Mouse (Mus musculus) midbrain, embryonic 12.5 days (tissue): Measurements from ENCODE around the gene Arhgef11. TPM values are rescaled to one million over a fixed set of nuclear protein-coding genes. Genes with fewer than 3 reads are reported as not detected.
A peak's percentile ranks its signal among the peaks of the same experiment; 100 is the strongest.

ENCODE experiments used
- ATAC-seq: fragments of 200-750 bp; cut with Nextera tagmentation; 2 replicates; pipeline ENCODE4 v1.8.0; 2017; ENCODE audit warnings: low read depth, moderate TSS enrichment, moderate library complexity; ENCODE audit not compliant: low FRiP score
- H3K27ac ChIP-seq: fragments of 300-500 bp; sonication (generic); replicated peaks from 2 replicates; pipeline ENCODE4 v1.5.1; 2016; ENCODE audit warnings: mild to moderate bottlenecking
- H3K27me3 ChIP-seq: fragments of 300-500 bp; sonication (generic); 2 replicates; pipeline ENCODE4 v1.6.1; 2016; ENCODE audit warnings: mild to moderate bottlenecking
- H3K36me3 ChIP-seq: fragments of 300-500 bp; sonication (generic); 2 replicates; pipeline ENCODE4 v1.6.1; 2016
- H3K4me1 ChIP-seq: fragments of 300-500 bp; sonication (generic); 2 replicates; pipeline ENCODE4 v1.6.1; 2016
- H3K4me2 ChIP-seq: fragments of 300-500 bp; sonication (generic); replicated peaks from 2 replicates; pipeline ENCODE4 v1.6.1; 2016; ENCODE audit warnings: mild to moderate bottlenecking, moderate library complexity
- H3K4me3 ChIP-seq: fragments of 300-500 bp; sonication (generic); 2 replicates; pipeline ENCODE4 v1.5.1; 2016; ENCODE audit warnings: mild to moderate bottlenecking
- H3K9ac ChIP-seq: fragments of 300-500 bp; sonication (generic); replicated peaks from 2 replicates; pipeline ENCODE4 v1.6.1; 2016; ENCODE audit warnings: mild to moderate bottlenecking, moderate library complexity
- H3K9me3 ChIP-seq: fragments of 300-500 bp; sonication (generic); 2 replicates; pipeline ENCODE4 v1.6.1; 2016; ENCODE audit warnings: mild to moderate bottlenecking
- WGBS: fragments of 180-500 bp; shearing (Covaris S2); methylation state at CpG from one replicate; pipeline ENCODE4 v1.1.7; 2016; 5-methylcytosine and 5-hydroxymethylcytosine counted together
- polyA plus RNA-seq: library from polyadenylated mRNA; unstranded; fragments of >200 nt; fragmentation: Nextera tagmentation; extraction: Ambion mirVana; gene quantifications from 2 replicates; pipeline ENCODE4 v1.2.1, GENCODE M21; 2016

Arhgef11 gene
- polyA plus RNA-seq, 1 experiment from 2014 or later, result 29.1 TPM

DNA sequence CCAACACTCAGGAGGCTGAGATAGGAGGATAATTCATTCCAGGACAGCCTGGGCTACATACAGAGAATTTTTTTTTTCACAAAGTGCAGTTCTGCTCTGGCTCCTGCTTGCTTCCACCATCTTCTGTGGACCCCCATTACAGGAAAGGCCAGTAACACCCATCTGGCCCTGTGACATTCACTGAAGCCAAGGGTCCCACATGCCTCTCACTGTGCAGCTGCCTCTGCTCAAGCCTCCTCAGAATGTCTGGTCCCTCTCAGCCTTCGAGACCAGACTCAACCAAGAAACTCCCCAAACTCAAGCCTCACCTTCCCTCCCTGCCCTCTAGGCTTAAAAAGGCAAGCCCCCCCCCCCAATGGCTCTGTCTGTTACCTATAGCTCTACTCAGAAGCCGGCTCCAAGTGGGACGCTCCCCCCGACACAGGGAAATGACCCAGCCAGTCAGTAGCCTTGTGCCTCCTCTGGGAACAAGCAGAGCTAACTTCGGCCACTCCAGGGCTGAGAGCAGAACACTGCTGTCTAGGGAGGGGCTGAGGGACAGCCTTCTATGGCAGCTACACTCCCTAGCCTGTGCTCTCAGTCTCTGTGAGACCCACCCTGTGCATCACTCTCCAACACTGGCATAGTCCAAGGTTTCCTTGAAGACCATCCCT lies 148.4 kb downstream of the Arhgef11 start:
- WGBS, result 81% methylated on average over 5 of the region's 5 CpGs
- no peak for ATAC-seq
- H3K4me1 ChIP-seq, result peaks cover 19% of the 10 kb centered on the region
- H3K9me3 ChIP-seq, result no peaks in the 10 kb centered on the region
- no peak overlapping the region for H3K4me3 ChIP-seq
- H3K4me2 ChIP-seq, result no peak overlapping the region
- peaks cover 74% of the 10 kb centered on the region for H3K27me3 ChIP-seq
- H3K27ac ChIP-seq, result 0 out of 2 replicates have a peak overlapping the region, but pooled peaks have one; percentile 10
- H3K36me3 ChIP-seq, result no peaks in the 10 kb centered on the region
- H3K9ac ChIP-seq, result no peak overlapping the region

DNA sequence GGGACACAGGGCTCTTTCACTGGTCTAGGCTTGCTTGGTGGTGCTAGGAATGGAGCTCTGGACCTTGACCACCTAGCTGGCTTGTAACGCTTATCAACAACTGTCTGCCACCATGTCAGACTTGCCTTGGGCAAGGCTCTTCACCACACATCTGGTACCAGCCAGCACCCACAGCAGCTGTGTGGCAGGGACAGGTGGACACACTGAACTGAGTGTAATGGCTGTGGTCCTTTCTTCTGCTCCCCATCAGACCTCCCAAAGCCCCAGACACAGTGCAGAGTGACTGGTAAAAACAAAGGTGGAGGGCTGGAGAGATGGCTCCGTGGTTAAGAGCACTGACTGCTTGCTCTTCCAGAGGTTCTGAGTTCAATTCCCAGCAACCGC lies 148.9 kb downstream of the Arhgef11 start:
- H3K9me3 ChIP-seq, result no peaks in the 10 kb centered on the region
- H3K4me2 ChIP-seq, result no peak overlapping the region
- WGBS, result 84% methylated on average over 3 of the region's 3 CpGs
- no peak overlapping the region for H3K27ac ChIP-seq
- ATAC-seq, result no peak
- H3K27me3 ChIP-seq, result peaks cover 71% of the 10 kb centered on the region
- no peak overlapping the region for H3K4me3 ChIP-seq
- H3K36me3 ChIP-seq, result no peaks in the 10 kb centered on the region
- no peak overlapping the region for H3K9ac ChIP-seq
- peaks cover 19% of the 10 kb centered on the region for H3K4me1 ChIP-seq

DNA sequence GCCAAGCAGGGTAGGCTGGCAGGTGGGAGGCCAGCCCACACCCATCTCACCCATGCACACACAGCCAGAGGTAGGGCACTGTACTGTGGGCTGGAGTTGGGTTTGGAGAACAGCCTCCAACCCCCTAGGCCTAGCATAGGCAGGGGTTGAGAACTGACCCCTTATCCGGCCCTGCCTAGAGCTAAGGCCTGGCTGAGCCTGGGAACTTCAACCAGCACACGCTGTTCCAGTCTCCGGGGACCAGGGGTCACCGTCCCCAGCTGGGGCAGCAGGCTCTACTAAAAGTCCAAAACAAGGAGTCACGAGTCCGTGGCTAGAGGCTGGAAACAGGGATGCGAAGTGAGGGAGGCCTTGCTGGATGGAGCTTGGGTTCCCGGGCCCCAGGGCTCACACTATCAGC lies 150.4 kb downstream of the Arhgef11 start:
- Histone ChIP-seq H3K36me3 (no peaks in the 10 kb centered on the region), H3K9me3 (no peaks in the 10 kb centered on the region), H3K4me2 (no peak overlapping the region), H3K27me3 (peaks cover 78% of the 10 kb centered on the region), H3K4me3 (0 out of 2 replicates have a peak overlapping the region, but pooled peaks have one; percentile 3), H3K9ac (no peak overlapping the region), H3K27ac (no peak overlapping the region), H3K4me1 (peaks cover 19% of the 10 kb centered on the region)
- 57% methylated on average over 8 of the region's 8 CpGs for WGBS
- no peak for ATAC-seq

DNA sequence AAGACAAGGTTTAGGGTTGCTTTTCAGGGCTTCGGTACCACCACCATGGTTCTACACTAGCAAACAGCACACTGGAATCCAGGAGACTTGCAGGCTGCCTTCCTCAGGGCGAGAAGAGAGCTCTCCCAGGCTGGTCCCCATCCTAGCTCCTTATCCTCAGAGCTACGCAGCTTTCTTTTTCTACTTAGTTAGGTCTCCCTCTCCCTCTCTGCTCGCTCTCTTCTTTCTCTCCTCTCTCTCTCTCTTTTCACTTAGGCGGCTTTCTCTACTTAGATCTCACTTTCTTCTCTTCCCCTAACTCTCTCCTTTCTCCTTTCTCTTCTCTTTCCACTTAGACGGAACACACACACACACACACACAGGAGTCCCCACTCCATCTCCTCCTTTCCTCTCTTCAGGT lies 151.1 kb downstream of the Arhgef11 start:
- peak overlapping the region; percentile 47 for H3K4me2 ChIP-seq
- peak overlapping the region; percentile 36 for H3K4me3 ChIP-seq
- WGBS, result 59% methylated on average over 6 of the region's 6 CpGs
- ATAC-seq, result no peak
- H3K4me1 ChIP-seq, result peaks cover 16% of the 10 kb centered on the region
- H3K27me3 ChIP-seq, result peaks cover 76% of the 10 kb centered on the region
- no peaks in the 10 kb centered on the region for H3K36me3 ChIP-seq
- 0 out of 2 replicates have a peak overlapping the region, but pooled peaks have one; percentile 30 for H3K27ac ChIP-seq
- H3K9ac ChIP-seq, result peak overlapping the region; percentile 46; the same call in 1 of the 2 replicates
- no peaks in the 10 kb centered on the region for H3K9me3 ChIP-seq

DNA sequence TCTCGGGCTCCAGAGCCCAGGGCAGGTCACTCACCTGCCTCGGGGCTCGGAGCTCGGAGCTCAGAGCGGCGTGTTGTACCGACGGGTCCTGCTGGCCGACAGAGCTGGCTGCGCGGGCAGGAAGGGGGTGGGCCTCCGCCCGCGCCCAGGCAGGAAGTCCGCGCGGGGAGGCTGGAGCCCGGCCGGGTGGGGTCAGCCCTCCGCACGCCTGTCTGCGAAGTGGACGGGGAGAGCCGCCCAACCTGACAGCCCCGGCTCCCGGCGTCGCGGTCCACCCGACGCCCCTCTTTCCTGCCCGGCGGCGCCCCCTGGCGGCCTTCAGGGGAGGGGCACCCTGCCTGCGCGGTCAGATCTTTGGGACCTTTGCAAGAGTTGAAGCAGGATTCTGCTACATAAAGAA lies 151.5 kb downstream of the Arhgef11 start:
- Histone ChIP-seq H3K4me1 (peaks cover 12% of the 10 kb centered on the region), H3K9ac (peak overlapping the region; percentile 46; the same call in 1 of the 2 replicates), H3K4me2 (peak overlapping the region; percentile 47), H3K27me3 (peaks cover 74% of the 10 kb centered on the region), H3K4me3 (peak overlapping the region; percentile 36), H3K27ac (0 out of 2 replicates have a peak overlapping the region, but pooled peaks have one; percentile 30), H3K36me3 (no peaks in the 10 kb centered on the region), H3K9me3 (no peaks in the 10 kb centered on the region)
- 0 out of 2 replicates have a peak, but pooled peaks have one; percentile 48 for ATAC-seq
- WGBS, result 3% methylated on average over 37 of the region's 37 CpGs

DNA sequence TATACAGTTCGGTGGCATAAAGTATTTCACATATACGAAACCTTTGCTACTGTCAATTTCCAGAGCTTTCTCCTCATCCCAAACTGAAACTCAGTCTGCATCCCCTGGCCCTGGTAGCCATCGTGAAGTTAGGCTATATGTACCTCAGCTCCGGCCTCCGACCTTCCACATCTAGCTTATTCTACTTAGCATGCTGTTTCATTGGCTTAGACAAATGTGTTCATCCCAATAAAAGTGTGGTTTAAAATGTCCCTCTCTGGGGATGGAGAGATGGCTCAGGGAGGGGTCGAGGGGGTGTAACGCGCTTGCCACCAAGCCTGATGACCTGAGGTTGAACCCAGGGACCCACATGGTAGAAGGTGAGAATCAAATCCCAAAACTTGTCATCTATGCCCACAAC lies 152.1 kb downstream of the Arhgef11 start:
- peaks cover 7% of the 10 kb centered on the region; the same call in 1 of the 2 replicates for H3K4me1 ChIP-seq
- no peak overlapping the region for H3K4me3 ChIP-seq
- H3K9ac ChIP-seq, result no peak overlapping the region
- no peaks in the 10 kb centered on the region for H3K36me3 ChIP-seq
- no peaks in the 10 kb centered on the region for H3K9me3 ChIP-seq
- H3K4me2 ChIP-seq, result no peak overlapping the region
- ATAC-seq, result no peak
- H3K27ac ChIP-seq, result no peak overlapping the region
- 78% methylated on average over 8 of the region's 8 CpGs for WGBS
- H3K27me3 ChIP-seq, result peaks cover 67% of the 10 kb centered on the region

DNA sequence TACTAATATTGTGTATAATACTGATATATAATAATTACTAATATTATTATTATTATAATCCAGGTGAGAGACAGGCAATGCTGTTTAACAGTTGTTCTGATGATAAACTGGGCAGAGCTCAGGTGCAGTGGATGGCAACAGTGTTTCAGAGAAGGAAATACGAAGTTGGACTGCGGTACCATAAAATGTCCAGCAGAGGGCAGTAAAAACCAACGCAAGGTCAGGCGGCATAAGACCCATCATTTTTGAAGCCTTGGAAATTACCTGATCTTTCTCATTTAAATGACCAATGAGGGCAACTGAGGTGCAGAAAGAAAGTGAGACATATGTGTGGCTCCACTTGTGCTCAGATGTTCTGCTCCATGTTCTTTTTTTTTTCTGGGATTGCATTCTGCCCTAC lies 152.9 kb downstream of the Arhgef11 start:
- WGBS, result under 1% methylated on average over 4 of the region's 4 CpGs
- no peak overlapping the region for H3K4me2 ChIP-seq
- H3K27ac ChIP-seq, result no peak overlapping the region
- peaks cover 6% of the 10 kb centered on the region; the same call in 1 of the 2 replicates for H3K4me1 ChIP-seq
- H3K9me3 ChIP-seq, result no peaks in the 10 kb centered on the region
- H3K9ac ChIP-seq, result no peak overlapping the region
- peaks cover 61% of the 10 kb centered on the region for H3K27me3 ChIP-seq
- no peaks in the 10 kb centered on the region for H3K36me3 ChIP-seq
- no peak overlapping the region for H3K4me3 ChIP-seq
- no peak for ATAC-seq

DNA sequence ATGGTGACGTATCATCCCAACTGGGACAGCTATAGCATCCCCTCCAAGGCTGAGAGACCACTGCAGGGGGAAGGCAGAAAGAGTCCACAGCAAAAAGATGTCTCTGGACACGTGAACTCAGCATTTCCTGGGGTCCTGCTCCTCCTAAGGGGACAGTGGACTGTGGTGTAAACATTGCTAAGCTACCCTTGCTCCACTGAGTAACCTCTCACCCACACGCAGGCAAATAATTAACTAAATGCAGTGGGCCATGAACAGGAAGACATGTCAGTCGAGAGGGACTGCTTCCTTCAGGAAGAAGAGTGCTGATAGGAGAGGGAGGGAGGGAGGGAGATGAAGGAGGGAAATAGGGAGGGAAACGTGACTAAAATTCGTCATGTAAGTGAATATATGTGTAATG lies 153.7 kb downstream of the Arhgef11 start:
- whole genome bisulfite sequencing, result 49% methylated on average over 6 of the region's 6 CpGs
- no peaks in the 10 kb centered on the region for H3K36me3 ChIP-seq
- H3K9ac ChIP-seq, result no peak overlapping the region
- peaks cover 61% of the 10 kb centered on the region for H3K27me3 ChIP-seq
- no peak for ATAC-seq
- H3K4me2 ChIP-seq, result no peak overlapping the region
- H3K4me3 ChIP-seq, result no peak overlapping the region
- H3K4me1 ChIP-seq, result peaks cover 6% of the 10 kb centered on the region; the same call in 1 of the 2 replicates
- no peaks in the 10 kb centered on the region for H3K9me3 ChIP-seq
- no peak overlapping the region for H3K27ac ChIP-seq

DNA sequence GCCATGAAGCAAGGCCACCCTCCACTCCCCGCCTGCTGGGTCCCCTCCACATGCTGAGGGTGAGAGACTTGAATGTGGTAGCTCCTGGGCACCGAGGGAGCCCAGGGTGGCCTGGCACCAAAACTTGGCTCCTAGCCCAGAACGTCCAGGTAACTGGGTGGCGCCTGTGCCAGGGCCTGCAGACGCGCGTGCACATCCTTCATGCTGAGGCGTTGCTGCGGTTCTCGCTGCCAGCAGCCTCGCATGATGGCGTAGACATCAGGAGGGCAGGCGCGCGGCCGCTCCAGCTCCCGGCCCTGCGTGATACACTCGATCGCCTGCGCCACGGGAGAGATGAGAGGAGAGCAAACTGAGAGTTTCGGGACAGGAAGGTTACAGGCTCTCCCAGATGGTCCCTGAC lies 160.9 kb downstream of the Arhgef11 start:
- no peak overlapping the region for H3K27ac ChIP-seq
- H3K36me3 ChIP-seq, result no peaks in the 10 kb centered on the region
- no peak overlapping the region for H3K9ac ChIP-seq
- H3K4me3 ChIP-seq, result no peak overlapping the region
- peaks cover 47% of the 10 kb centered on the region for H3K27me3 ChIP-seq
- no peak for ATAC-seq
- no peak overlapping the region for H3K4me2 ChIP-seq
- H3K9me3 ChIP-seq, result no peaks in the 10 kb centered on the region
- peaks cover 22% of the 10 kb centered on the region; the same call in 1 of the 2 replicates for H3K4me1 ChIP-seq
- WGBS, result 56% methylated on average over 23 of the region's 23 CpGs

DNA sequence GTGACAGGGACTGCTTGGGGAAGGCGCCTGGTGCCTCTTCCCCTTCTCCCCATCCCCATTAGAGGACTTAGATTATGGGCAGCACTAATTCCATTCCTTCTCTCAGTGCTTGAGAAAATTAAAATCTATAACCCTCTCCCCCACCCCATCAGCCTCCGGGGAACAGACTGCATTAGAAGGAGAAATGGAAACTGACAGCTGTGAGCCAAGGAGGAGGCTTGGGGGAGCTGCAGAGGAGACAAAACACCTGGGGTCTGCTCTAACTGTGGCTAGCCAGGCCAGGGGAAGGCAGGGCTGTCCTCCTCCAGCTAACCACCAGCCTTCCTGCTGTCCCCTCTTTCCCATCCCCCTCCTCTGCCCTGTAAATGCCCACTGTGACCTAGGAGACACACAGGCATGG lies 161.7 kb downstream of the Arhgef11 start:
- Histone ChIP-seq H3K36me3 (no peaks in the 10 kb centered on the region), H3K4me3 (no peak overlapping the region), H3K27me3 (peaks cover 44% of the 10 kb centered on the region), H3K4me1 (peaks cover 22% of the 10 kb centered on the region; the same call in 1 of the 2 replicates), H3K27ac (0 out of 2 replicates have a peak overlapping the region, but pooled peaks have one; percentile 15), H3K9ac (no peak overlapping the region), H3K9me3 (no peaks in the 10 kb centered on the region), H3K4me2 (0 out of 2 replicates have a peak overlapping the region, but pooled peaks have one; percentile 11)
- ATAC-seq, result peak; percentile 48; the same call in 1 of the 2 replicates
- 38% methylated on average over 2 of the region's 2 CpGs for WGBS

DNA sequence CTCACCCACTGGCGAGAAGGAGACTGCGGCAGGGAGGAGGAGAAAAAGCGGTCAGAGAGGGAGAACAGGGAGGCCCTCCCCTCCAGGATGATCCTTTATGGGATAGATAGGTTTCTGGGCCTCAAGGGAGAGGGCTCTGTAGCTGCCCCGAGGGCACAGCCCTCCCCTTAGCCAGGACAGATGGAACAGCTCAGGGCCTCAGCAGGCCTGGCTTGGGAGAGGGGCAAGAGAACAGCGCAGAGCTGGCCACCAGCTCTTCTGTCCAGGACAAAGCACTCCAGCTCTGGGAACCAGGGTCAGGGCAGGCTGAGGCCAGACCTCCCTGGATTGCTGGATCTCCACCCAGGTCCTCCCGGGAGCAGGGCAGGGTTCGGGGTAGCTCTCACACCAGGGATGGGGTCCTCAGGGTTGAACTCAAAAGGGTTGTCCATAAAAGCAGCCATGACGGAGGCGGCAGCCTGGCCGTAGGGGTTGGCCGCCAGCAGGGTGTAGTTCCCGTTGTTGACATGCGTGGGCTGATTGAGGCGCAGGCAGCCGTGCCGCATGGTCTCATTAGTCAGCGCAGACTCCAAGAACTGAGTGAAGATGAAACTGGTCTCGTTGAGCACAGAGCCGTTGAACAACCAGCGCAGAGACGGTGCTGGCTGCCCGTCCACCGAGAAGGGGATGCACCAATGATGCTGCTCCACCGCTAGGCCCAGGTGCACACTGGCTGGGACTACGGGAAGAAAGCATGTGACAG lies 166.1 kb downstream of the Arhgef11 start:
- peaks cover 21% of the 10 kb centered on the region for H3K27me3 ChIP-seq
- no peaks in the 10 kb centered on the region for H3K9me3 ChIP-seq
- H3K4me2 ChIP-seq, result no peak overlapping the region
- no peak overlapping the region for H3K9ac ChIP-seq
- H3K4me1 ChIP-seq, result peaks cover 10% of the 10 kb centered on the region; the same call in 1 of the 2 replicates
- H3K27ac ChIP-seq, result no peak overlapping the region
- no peaks in the 10 kb centered on the region for H3K36me3 ChIP-seq
- WGBS, result 85% methylated on average over 25 of the region's 25 CpGs
- H3K4me3 ChIP-seq, result no peak overlapping the region
- no peak for ATAC-seq

DNA sequence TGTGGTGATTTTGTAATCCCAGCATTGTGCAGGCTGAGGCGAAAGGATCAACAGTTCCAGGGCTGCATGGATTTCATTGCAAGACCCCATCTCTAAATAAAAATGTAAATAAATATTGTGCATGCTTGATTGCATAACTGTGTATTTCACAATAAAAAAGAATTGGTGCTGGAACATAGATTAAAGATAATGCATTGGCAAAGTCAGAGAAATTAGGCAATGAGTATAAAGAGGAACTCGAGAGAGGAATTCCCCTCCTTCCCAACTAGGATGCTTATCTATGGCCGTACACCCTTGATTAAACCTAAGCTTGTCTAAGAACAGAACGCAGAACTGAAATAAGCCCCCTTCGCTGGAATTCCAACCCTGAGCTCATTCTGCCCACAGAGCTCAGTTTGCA lies 167.8 kb downstream of the Arhgef11 start:
- WGBS, result 83% methylated on average over 5 of the region's 5 CpGs
- no peak for ATAC-seq
- Histone ChIP-seq H3K27me3 (peaks cover 17% of the 10 kb centered on the region; the same call in 1 of the 2 replicates), H3K27ac (no peak overlapping the region), H3K36me3 (no peaks in the 10 kb centered on the region), H3K9ac (no peak overlapping the region), H3K4me3 (no peak overlapping the region), H3K4me2 (no peak overlapping the region), H3K9me3 (no peaks in the 10 kb centered on the region), H3K4me1 (peaks cover 10% of the 10 kb centered on the region)
